Mouse (Mus musculus) heart, postnatal 4 days (tissue): Measurements from ENCODE around the gene Smpd4. TPM values are rescaled to one million over a fixed set of nuclear protein-coding genes. Genes with fewer than 3 reads are reported as not detected.
"Not testable (repeated sequence)": the region's sequence is repeated elsewhere in the genome, so short reads cannot be mapped to it uniquely, and the experiment has no call there.

Experiments
- DNase-seq: peaks from one replicate; pipeline ENCODE4 v3.0.0; 2021
- total RNA-seq, 2 experiments: library from RNA; stranded (reverse); gene quantifications; 2 replicates each; pipeline ENCODE4 v1.2.3; 2021

The Smpd4 gene
- total RNA-seq = 10 to 100 TPM; 30.9 to 35.4 TPM

DNA sequence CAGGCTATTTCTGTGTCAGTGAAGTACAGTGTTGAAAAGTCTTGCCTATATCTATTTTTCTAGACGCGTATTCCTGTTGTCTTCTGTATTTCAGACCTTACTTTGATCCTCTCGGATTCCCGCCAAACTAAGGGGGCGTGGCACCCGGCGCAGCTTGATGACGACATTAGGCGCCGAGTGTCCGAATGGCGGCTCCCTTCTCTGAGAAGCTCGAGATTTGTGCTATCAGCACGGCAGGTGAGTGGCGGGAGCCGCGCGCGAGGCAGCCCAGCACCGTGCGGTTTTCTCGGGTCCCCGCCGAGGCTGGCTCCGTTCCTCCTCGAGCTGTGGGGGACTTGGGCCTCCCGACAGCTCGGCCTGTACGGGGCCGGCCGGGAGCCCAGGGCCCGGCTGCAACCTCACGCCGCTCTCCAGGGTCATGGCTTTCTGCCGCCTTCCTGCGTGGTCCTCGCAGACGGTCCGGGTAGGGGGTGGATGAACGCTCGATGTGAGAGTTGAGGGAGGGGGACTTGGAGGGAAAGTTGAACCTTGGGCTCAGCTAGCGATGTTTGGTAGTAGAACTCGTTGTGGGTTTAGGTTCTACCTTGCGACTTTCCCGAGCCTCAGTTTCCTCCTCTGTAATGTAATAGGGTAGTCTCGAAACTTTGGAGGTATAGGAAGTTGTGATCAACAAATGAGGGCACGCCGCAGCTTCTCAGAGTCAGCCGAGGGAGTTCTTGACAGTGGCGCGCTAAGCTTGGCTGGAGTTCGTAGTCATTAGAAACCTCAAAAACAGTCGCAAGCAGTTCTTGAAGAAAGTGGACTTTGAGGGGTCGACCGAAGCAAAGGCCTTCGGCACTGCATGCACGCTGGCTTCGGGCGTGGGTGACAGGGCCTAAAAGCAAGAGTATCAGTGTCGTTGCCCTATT lies at the start of gene Smpd4:
Gene Smpd4 (plus strand): TSS at position 157 of the 908 bp plus-strand sequence.
- peak; percentile 96 for DNase-seq

- DNase-seq = peak; percentile 74
Observed at GRCm38 (mm10) chr16:17575870-17576824, 43.0 kb upstream of the Smpd4 start.

DNA sequence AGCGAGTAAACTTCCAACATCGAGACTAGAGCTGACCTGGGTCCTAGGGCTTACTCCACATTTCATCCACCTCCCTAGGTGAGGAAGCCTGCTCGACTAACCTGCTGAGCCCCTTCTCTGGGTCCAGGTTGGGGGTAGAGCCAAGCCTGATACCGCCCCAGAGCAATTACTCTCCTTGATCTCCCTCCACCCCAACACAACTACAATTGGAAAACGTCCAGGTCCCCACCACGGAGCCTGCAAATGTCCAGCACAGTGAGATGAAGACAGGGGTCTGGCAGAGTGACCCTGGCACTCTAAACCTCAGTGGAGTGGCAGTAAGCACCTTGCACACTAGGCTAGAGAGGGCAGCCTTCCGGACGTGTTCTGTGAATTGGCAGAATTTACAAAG lies 42.3 kb upstream of the Smpd4 start:
- DNase-seq = no peak

DNA sequence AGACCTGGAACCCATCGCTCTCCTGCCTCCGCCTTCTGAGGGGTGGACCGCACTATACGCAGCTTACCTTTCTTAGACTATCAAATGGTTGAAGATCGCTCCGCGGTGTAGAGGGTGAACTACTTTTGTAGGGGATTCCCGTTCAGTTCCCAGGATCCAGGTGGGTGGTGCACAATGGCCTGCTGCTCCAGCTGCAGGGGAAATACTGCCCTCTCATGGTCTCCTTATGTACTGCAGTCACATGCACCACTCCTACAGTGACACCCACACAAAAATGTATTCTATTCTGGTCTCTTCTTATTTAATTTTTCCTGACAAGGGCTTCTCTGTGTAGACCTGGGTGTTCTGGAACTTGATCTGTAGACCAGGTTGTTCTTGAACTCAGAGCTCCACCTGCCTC lies 36.1 kb upstream of the Smpd4 start, which contains the start of gene Slc7a4:
Gene Slc7a4 (minus strand): TSS at position 151 of the 400 bp plus-strand sequence.
- no peak for DNase-seq

GRCm38 (mm10) chr16:17584555-17584954 lies 34.6 kb upstream of the Smpd4 start:
- DNase-seq = no peak

GRCm38 (mm10) chr16:17590731-17591130 lies 28.4 kb upstream of the Smpd4 start:
- DNase-seq = no peak

DNA sequence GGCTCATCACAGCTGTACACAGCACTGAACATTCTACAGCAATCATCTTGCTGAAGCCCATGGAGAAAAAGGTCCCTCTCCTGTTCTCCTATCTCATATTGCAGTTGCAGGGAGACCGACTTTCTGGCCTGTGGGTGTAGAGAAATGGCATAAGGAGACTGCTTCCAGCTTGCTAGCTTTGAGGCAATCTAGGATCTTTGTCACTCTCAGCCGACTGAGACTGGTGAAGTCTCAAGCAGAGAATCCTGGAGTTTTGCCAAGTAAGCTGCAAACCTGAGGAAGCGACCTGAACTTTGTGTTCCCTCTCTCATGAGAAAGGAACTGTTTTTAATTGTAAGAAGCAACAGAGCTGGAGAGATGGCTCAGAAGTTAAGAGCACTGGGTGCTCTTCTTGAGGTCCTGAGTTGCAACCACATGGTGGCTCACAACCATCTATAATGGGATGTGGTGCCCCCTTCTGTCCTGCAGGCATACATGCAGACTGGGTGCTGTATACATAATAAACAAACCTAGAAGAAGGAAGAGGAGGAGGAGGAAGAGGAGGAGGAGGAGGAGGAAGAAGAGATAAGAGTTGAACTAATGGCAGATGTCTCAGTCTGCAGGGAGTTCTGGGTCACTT lies 18.1 kb upstream of the Smpd4 start:
- no peak for DNase-seq

DNA sequence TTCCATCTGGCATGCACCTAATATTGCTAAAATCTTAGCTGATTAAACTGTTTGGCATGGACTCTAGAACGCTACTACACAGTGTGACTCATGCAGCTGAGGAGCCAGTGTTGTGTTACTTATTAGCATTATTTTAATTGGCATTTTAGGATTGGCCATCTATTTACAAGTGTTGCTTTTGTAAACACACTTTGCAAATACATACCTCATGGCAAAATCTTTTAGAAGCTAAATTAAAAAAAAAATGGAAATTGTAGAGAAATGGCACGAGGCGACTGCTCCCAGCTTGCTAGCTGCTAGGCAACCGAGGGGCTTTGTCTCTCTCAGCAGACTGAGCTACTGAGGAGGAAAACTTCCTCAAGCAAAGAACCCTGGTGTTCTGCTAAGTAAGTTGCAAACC lies 14.2 kb upstream of the Smpd4 start:
- no peak for DNase-seq

DNA sequence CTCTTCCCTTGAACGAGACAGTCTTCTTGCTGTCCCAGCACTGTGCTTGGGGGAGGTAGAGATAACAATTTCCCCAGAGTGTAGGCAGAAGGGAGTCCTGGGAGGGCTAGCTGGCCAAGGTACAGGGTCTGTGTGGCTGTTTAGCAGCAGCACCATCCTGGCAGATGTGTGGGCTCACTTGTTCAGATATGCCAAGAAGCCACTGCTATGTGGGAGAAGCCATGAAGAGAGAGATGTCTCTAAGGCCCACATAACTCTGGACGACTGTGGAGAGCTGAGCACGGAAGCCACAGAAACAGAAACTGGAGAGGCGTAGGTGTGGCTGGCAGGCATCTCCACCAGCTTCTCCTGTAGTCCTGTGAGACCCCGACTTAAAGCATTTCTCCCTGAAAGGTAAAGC lies 13.5 kb upstream of the Smpd4 start:
- no peak for DNase-seq

GRCm38 (mm10) chr16:17611383-17611782 lies 7.8 kb upstream of the Smpd4 start:
- DNase-seq = no peak

DNA sequence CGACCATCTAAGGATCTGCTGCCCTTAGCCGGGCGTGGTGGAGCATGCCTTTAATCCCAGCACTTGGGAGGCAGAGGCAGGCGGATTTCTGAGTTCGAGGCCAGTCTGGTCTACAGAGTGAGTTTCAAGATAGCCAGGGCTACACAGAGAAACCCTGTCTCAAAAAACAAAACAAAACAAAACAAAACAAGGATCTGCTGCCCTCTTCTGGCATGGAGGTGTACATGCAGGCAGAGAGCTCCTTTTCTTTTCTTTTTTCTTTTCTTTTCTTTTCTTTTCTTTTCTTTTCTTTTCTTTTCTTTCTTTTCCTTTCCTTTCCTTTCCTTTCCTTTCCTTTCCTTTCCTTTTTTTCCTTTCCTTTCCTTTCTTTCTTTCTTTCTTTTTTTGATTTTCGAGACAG lies 4.4 kb upstream of the Smpd4 start:
- not testable (repeated sequence) for DNase-seq

GRCm38 (mm10) chr16:17616212-17616611 lies 2.9 kb upstream of the Smpd4 start:
- DNase-seq = no peak

GRCm38 (mm10) chr16:17617922-17618565 lies 1.1 kb upstream of the Smpd4 start:
- DNase-seq = peak; percentile 65

GRCm38 (mm10) chr16:17621936-17622335 lies 2.8 kb downstream of the Smpd4 start:
- DNase-seq = no peak

DNA sequence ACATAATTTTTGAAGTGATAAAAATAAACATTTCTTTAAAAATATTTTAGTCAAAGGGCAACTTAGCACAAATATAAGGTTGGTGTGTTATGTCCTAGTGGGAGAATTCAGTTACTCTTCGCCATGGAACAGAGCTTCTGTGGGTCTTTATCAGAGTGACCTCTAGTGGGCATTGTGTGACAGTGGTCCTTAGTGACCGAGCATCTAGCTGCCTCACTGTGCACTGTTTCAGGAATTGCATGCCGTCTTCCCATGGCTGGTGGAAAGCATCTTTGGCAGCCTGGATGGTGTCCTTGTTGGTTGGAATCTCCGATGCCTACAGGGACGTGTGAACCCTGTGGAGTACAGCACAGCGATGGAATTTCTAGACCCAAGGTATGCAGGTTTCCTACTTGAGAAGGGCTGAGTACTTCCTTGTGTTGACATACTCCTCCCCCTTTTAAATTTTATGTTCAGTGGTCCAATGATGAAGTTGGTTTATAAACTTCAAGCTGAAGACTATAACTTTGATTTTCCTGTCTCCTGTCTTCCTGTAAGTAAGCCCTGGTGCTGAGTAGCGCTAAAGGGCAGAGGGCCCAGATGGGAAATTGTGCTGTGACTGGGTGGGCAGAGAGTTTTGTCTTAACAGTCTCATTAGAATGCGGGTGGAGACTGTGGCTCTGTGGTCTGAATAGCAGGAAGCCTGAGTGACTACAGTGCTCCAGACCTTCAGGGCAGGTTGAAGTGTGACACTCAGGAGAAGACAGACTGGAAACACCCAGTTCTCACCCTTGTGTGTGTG lies 6.5 kb downstream of the Smpd4 start:
- no peak for DNase-seq

DNA sequence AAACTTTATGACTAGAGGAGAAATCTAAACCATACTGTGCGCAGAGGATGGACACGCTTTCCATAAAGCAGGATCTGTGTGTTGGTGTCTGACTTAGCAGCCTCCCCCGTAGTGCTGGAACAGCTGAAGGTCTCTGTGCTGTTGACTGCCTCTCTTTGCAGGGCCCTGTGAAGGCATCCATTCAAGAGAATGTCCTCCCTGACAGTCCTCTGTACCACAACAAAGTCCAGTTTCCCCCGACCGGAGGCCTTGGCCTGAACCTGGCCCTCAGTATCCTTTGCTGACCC lies 7.1 kb downstream of the Smpd4 start:
- DNase-seq = no peak

- no peak for DNase-seq
Observed at GRCm38 (mm10) chr16:17632580-17632979, 13.4 kb downstream of the Smpd4 start.

DNA sequence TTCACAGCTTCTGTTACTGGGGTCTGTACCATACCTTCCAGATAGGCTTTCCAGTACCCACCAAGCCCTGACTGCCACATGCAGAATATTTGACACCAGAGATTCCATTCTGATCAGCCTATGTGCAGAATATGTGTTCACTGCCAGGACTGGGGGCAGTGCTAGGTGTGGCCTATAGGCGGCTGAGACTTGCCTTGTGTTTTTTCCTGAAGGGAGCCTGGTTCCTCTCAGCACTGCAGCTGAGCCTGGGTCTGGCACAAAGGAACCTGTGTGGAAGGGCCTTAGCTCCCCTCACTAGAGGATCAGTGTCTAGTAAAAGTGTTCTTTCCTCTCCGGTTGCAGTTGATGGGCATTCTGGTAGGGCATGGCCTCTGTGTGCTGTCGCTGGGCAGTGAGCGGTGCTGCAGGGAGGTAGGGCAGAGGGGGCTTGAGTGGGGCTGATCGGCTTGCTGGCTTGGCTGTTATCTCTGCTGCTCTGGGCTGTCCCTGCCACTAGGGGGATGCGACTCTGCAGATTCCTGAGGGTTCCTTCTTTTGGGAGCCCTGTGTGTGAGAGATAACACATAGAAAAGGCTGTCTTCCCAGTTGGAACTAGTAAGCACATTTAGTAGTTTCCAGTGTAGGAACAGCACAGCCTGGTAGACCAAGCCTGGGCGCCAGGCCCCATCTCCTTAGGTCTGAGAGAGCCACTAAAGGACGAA lies 14.5 kb downstream of the Smpd4 start:
- DNase-seq = no peak

DNA sequence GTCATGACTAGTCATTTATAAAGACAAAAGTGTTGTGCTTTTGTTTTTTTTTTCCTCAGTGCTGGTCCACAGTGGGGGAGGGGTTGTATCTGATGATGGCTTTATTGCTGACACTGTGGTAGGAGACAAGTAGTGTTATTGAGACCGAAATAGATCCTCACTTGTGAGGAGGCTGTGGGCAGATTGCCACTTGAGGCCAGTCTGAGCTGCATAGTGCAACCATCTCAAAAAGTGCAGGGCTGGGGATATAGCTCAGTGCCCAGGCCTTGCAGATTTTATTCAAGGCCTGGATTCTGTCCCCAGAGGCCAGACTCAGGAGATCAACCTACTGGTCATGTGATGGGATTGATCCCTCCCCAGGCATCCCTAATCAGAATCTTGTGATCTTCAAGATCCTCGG lies 17.8 kb downstream of the Smpd4 start:
- DNase-seq = no peak

- no peak for DNase-seq
Observed at GRCm38 (mm10) chr16:17637610-17638009, 18.5 kb downstream of the Smpd4 start.
